Mouse (Mus musculus) left cerebral cortex, adult 2 months (tissue): Measurements from ENCODE around the gene Zfp30. TPM values are rescaled to one million over a fixed set of nuclear protein-coding genes. Genes with fewer than 3 reads are reported as not detected.

Source experiments
- DNase-seq, 2 experiments: peaks; one replicate each; pipeline ENCODE4 v3.0.0; 2021 to 2022; ENCODE audit warnings: low spot score in 2 of 2, mixed read lengths in 1 of 2; ENCODE audit errors: extremely low spot score in 1 of 2
- H3K27ac ChIP-seq: fragments of 200-600 bp; 2 replicates; pipeline ENCODE4 v1.8.1; 2022
- H3K4me3 ChIP-seq: fragments of 200-600 bp; 2 replicates; pipeline ENCODE4 v1.8.1; 2022
- CTCF ChIP-seq: fragments of 200-600 bp; IDR thresholded peaks from 2 replicates; pipeline ENCODE4 v1.8.1; 2022; ENCODE audit warnings: antibody characterized with exemption, mild to moderate bottlenecking, moderate library complexity
- intact Hi-C: fragments of 180-260 bp; cut with DNase I; formaldehyde crosslinking; loops from one replicate; pipeline ENCODE4 v1.15.1; 2025
- microRNA-seq, 2 experiments: library from miRNA; unstranded; fragments of <30 nt; microRNA quantifications; one replicate each; pipeline ENCODE4 v1.2.0; 2021
- total RNA-seq, 2 experiments: library from RNA; stranded (reverse); gene quantifications; 2 replicates each; pipeline ENCODE4 v1.2.3; 2021

Zfp30 gene
- total RNA-seq, 2 experiments from 2014 or later: 11.7 to 12.3 TPM

- DNase-seq: no peak
- TF ChIP-seq CTCF: no peak
- Histone ChIP-seq H3K27ac (no peak overlapping the region), H3K4me3 (no peak overlapping the region)
- intact Hi-C loops: no loop called here
Observed at GRCm38 (mm10) chr7:29839256-29839655, 55.5 kb downstream of the Zfp30 start.

- DNase-seq: no peak
- Histone ChIP-seq H3K4me3 (no peak overlapping the region), H3K27ac (no peak overlapping the region)
- TF ChIP-seq CTCF: no peak
- intact Hi-C loops: no loop called here
Observed at GRCm38 (mm10) chr7:29842105-29842504, 58.3 kb downstream of the Zfp30 start.

Small RNAs within 50 kb of the gene (microRNA-seq; reads per million reads assigned to microRNA genes)
- gene Mir1964: 0.97 to 2.9 reads per million in 2 experiments

Other genes starting within 250 kb of the Zfp30 start
- gene Catsperg2, start 57.0 kb upstream of the Zfp30 start, total RNA-seq: under 1 TPM in 1 of 2 experiments, not detected in 1; 0.23 TPM
- gene Zfp84, start 15.4 kb upstream of the Zfp30 start, total RNA-seq: 10 to 100 TPM; 16.5 to 17.0 TPM
- gene Zfp790, start 32.1 kb downstream of the Zfp30 start, total RNA-seq: 10 to 100 TPM; 21.8 to 23.1 TPM
- 10 to 100 TPM; 18.9 to 25.7 TPM for gene Zfp940, start 69.7 kb downstream of the Zfp30 start, total RNA-seq
- 10 to 100 TPM; 15.3 to 16.8 TPM for gene Zfp420, start 76.0 kb downstream of the Zfp30 start, total RNA-seq
- 10 to 100 TPM; 22.3 to 23.8 TPM for gene Zfp27, start 122.6 kb downstream of the Zfp30 start, total RNA-seq
- gene Zfp383, start 124.2 kb downstream of the Zfp30 start, total RNA-seq: 1 to 10 TPM; 8.9 to 9.6 TPM
- gene Zfp74, start 170.1 kb downstream of the Zfp30 start, total RNA-seq: 10 to 100 TPM; 17.4 to 19.0 TPM
- 1 to 10 TPM; 3.6 to 3.9 TPM for gene Zfp568, start 200.0 kb downstream of the Zfp30 start, total RNA-seq